Mouse (Mus musculus) lung, postnatal 10 days (tissue): Measurements from ENCODE around the gene Rdm1.
"Not testable (repeated sequence)": the region's sequence is repeated elsewhere in the genome, so short reads cannot be mapped to it uniquely, and the experiment has no call there.

Source experiments
- DNase-seq: peaks from one replicate; pipeline ENCODE4 v3.0.0; 2021

Gene Rdm1

GRCm38 (mm10) chr11:101616948-101617767 is 9.8 kb upstream of the Rdm1 start:
- no peak for DNase-seq

DNA sequence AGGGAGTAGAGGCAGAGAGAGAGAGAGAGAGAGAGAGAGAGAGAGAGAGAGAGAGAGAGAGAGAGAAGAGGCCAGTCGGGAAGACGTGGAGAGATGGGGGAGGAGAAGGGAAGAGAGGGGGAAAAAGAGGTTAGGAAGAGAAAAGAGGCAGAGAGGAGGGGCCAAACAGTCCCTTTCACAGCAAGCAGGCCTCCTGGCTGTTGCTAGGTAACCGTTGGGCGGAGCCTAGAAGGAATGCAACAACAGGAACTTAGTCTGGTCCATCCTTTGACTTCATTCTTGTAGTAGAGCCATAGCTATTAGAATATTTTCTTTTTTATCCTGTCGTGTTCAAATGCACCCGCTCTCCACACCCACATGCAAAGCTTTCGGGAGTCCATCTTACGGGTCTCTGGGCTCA is 9.1 kb upstream of the Rdm1 start:
- DNase-seq, result peak; percentile 69

- no peak for DNase-seq
These were observed 8.4 kb upstream of the Rdm1 start for GRCm38 (mm10) chr11:101618596-101618995.

GRCm38 (mm10) chr11:101620022-101620655 is 6.9 kb upstream of the Rdm1 start:
- DNase-seq, result not testable (repeated sequence)

DNA sequence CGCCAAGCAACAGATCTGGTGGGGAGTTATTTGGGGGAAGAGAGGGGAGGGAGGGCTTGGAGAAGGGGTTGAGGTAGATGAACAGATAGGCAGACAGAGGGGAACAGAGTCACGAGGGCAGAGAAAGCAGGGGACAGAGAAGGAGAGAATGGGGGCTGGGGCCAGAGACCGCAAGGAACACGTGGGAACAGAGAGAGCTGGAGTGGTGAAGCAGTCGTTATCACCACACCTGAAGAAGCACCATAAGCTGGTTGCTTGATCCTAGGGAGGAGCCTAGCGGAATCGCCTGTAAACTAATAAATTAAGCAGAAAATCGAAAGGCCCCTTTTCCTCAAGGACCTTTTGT is 373 bp upstream of the Rdm1 start:
- no peak for DNase-seq

DNA sequence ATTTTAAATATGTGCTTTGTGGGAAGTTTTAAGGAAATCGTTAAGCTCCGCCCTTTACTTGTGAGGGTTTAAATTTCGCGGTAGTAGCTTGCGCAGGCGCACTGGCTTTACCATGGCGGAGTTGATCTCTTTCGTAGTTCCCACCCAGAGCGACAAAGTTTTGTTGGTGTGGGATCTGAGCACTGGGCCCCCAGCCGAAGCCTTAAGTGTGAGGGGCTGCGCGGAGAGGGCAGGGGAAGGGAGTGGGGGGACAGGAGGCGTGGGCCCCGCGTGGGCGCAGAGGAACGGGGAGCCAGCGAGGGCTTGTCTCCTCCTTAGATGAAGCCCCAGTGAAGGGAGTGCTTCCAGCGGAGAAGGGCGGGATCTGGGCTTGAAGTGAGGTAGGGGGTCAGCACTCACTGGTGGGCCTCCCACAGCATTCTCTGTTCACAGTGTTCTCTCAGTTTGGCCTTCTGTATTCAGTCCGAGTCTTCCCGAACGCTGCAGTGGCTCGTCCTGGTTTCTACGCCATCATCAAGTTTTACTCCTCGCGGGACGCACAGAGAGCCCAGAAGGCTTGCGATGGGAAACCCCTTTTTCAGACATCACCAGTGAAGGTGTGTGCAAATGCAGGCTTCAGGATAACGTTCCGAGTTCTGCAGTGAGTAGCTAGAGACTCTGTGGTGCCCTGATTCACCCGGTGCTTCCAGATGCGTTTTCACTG is 1.0 kb downstream of the Rdm1 start:
- DNase-seq, result peak; percentile 93

GRCm38 (mm10) chr11:101628733-101629417 is 1.9 kb downstream of the Rdm1 start:
- not testable (repeated sequence) for DNase-seq

- no peak for DNase-seq
These were observed 8.7 kb downstream of the Rdm1 start for GRCm38 (mm10) chr11:101635660-101636059.

GRCm38 (mm10) chr11:101639761-101640160 is 12.8 kb downstream of the Rdm1 start:
- DNase-seq, result no peak

DNA sequence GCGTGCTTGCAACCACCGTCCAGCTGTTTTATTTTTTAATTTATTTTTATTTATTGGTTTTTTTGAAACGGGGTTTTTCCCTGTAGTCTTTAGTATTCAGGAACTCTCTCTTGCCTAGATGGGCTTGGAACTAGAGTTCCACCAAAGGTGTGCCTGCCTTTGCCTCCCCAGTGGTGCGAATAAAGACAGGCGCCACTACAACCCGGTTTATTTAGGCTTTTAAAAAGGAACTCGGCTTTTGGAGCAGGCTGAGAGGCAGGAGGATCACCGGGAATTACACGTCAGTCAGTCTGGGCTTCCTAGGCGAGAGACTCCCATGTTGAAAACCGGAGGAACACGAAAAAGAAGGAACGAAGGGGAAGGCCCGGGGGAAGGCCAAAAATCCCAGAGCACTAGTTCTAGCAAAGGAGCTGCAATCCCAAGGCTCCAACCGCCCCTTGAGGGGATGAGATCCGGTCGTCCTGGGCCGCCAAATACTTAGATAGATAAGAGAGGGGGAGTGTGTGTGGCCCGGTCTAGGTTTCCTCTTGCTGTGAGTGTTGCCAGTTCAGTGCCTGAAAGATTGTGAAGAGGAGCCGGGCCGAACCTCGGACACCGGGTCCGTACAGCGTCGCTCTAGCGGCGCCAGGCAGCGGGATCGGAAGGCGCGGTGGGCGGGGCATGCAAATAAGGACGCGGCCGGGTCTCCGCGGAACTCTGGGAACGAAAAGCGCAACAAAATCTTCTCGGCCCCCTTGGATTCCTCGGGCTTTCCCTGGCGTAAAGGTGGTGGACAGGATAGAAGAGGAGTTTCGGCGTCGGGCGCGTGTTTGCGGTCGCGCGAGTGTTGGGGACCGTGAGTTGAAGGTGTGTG is 14.1 kb downstream of the Rdm1 start:
- peak; percentile 84 for DNase-seq

DNA sequence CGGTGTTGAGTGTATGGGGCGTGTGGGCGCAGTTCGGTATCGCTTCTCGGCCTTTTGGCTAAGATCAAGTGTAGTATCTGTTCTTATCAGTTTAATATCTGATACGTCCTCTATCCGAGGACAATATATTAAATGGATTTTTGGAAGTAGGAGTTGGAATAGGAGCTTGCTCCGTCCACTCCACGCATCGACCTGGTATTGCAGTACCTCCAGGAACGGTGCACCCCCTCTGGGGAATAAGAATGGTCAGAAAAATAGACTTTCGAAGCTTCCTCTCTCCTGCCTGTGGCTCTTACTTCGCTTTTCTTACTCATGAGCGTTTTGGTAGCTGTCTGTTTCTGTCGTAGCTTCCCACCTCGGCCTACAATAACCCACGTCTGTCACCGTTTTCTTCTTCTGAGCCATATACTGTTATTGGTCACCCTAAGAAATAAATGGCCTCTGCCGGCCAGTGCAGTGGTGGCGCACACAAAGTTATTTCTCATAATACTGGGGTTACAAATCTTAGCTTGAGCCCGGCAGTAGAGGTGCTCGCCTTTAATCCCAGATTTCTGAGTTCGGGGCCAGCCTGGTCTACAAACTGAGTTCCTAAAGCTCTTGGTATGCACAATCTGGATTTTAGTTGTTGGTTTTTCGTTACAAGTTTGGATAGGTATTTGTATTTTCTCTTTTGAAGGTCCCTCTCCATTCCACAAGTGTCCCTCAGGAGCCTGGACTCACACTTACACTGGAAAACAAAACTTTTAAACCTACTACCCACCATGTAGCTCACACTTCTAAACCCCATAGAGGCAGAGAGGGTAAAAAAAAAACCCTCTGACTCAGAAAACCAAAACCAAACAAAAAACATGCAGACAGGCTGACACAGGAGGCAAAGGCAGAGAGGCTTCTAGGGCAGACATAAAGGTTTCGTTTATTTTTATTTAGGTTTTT is 15.0 kb downstream of the Rdm1 start:
- peak; percentile 29 for DNase-seq

GRCm38 (mm10) chr11:101642931-101643330 is 15.9 kb downstream of the Rdm1 start:
- no peak for DNase-seq

- DNase-seq, result no peak
These were observed 17.6 kb downstream of the Rdm1 start for GRCm38 (mm10) chr11:101644591-101644990.

DNA sequence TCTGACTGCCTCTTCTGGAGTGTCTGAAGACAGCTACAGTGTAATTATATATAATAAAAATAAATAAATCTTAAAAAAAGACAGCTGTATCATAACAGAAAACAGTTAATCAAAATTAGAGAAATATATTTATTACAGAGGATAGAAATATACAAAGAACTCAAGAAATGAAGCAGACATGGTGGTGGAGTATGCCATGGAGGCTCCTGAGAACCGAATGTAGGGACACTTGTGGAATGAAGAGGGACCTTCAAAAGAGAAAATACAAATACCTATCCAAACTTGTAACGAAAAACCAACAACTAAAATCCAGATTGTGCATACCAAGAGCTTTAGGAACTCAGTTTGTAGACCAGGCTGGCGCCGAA is 18.0 kb downstream of the Rdm1 start:
- DNase-seq, result not testable (repeated sequence)

DNA sequence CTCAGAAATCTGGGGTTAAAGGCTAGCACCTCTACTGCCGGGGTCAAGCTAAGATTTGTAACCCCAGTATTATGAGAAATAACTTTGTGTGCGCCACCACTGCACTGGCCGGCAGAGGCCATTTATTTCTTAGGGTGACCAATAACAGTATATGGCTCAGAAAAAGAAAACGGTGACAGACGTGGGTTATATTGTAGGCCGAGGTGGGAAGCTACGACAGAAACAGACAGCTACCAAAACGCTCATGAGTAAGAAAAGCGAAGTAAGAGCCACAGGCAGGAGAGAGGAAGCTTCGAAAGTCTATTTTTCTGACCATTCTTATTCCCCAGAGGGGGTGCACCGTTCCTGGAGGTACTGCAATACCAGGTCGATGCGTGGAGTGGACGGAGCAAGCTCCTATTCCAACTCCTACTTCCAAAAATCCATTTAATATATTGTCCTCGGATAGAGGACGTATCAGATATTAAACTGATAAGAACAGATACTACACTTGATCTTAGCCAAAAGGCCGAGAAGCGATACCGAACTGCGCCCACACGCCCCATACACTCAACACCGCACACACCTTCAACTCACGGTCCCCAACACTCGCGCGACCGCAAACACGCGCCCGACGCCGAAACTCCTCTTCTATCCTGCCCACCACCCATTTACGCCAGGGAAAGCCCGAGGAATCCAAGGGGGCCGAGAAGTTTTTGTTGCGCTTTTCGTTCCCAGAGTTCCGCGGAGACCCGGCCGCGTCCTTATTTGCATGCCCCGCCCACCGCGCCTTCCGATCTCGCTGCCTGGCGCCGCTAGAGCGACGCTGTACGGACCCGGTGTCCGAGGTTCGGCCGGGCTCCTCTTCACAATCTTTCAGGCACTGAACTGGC is 18.7 kb downstream of the Rdm1 start:
- DNase-seq, result peak; percentile 70

DNA sequence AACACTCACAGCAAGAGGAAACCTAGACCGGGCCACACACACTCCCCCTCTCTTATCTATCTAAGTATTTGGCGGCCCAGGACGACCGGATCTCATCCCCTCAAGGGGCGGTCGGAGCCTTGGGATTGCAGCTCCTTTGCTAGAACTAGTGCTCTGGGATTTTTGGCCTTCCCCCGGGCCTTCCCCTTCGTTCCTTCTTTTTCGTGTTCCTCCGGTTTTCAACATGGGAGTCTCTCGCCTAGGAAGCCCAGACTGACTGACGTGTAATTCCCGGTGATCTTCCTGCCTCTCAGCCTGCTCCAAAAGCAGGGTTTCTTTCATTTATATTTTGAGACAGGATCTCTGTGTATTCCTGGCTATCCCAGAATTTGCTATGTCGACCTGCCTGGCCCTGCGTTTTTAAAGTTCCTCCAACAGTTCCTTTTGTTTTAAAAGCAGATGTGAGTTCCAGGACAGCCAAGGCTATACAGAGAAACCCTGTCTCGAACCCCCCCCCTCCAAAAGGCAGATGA is 19.3 kb downstream of the Rdm1 start:
- DNase-seq, result not testable (repeated sequence)

DNA sequence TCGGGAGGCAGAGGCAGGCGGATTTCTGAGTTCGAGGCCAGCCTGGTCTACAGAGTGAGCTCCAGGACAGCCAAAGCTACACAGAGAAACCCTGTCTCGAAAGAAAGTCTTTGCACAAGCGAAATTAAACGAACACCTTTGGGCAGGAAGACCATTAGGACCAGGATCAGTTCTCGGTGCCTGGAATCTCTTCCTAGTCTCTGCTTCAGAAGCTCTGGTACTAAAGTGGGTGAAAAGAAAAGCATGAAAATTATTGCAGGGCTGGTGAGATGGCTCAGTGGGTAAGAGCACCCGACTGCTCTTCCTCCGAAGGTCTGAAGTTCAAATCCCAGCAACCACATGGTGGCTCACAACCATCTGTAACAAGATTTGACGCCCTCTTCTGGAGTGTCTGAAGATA is 20.1 kb downstream of the Rdm1 start:
- DNase-seq, result not testable (repeated sequence)

- no peak for DNase-seq
These were observed 29.4 kb downstream of the Rdm1 start for GRCm38 (mm10) chr11:101656356-101656755.

- peak; percentile 48 for DNase-seq
These were observed 30.5 kb downstream of the Rdm1 start for GRCm38 (mm10) chr11:101657528-101657885.
